Mouse (Mus musculus): ENCODE measurements at regions not wholly inside any gene's neighbourhood (a gene's known extent, or its start where the extent isn't known, plus 50 kb on each side); places are given as distances from the start of the nearest gene placed in this dataset.

DNA sequence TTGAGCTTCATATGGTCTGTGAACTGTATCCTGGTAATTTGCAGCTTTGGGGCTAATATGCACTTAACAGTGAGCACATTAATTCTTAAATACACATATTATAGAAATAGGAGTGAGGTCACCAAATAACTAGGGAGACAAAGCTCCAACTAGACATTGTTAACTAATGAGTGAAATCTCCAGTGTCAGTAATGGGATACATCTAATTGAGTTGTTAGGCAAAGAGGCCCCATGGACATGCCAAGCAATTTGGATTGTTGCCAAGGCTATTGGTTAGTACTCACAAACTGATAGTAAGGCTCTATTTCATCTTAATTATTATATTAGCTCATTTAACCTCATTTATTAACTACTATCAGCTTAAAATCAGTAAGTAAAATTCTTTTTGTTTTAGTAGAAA is 698.5 kb downstream of the Triml1 start:
- TF ChIP-seq CTCF (IDR thresholded peaks at IDR 0.05; ENCODE audit: low read depth): no peak
- Histone ChIP-seq H3K9me3 (ENCODE audit: control insufficient read depth, low read length) (no peaks in the 10 kb centered on the region), H3K9ac (replicated peaks) (no peak overlapping the region), H3K4me1 (replicated peaks; ENCODE audit: control insufficient read depth in 2 of 2, insufficient read depth in 2 of 2, low read length in 1 of 2) (no peaks in the 10 kb centered on the region), H3K27me3 (ENCODE audit: control insufficient read depth, insufficient read depth, low read length) (no peaks in the 10 kb centered on the region), H3K4me2 (ENCODE audit: low read depth) (no peak overlapping the region), H3K27ac (no peak overlapping the region), H3K4me3 (ENCODE audit: insufficient read depth in 1 of 2, low read depth in 2 of 2, low read length in 2 of 2) (no peak overlapping the region), H3K36me3 (replicated peaks; ENCODE audit: control insufficient read depth, insufficient read depth, low read depth) (no peaks in the 10 kb centered on the region)
- ATAC-seq (ENCODE audit: insufficient read depth) (no peak), DNase-seq (ENCODE audit: low read depth in 3 of 3, low spot score in 3 of 3) (no peak)

DNA sequence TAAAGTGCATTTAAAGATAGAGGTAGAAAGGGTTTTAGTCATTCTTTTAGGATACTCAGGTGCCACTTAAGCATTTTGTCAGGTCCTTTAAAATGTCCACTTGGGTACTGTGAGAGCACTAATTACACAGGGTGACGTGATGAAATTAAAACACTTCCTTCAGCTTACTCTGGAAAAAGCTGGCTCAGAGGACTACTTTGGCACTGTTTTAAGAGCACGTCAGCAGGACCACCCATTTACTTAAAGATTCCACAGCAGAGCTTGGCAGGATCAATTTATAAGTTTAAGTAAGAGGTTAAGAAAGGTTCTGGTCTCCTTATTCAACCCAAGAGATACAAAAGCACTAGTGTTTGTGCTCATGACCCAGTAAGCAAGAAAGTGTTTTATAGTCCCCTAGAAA is 738.7 kb downstream of the Triml1 start:
- Histone ChIP-seq H3K4me2 (ENCODE audit: low read depth) (no peak overlapping the region), H3K36me3 (replicated peaks; ENCODE audit: control insufficient read depth, insufficient read depth, low read depth) (no peaks in the 10 kb centered on the region), H3K27me3 (ENCODE audit: control insufficient read depth, insufficient read depth, low read length) (no peaks in the 10 kb centered on the region), H3K27ac (no peak overlapping the region), H3K4me1 (replicated peaks; ENCODE audit: control insufficient read depth in 2 of 2, insufficient read depth in 2 of 2, low read length in 1 of 2) (no peaks in the 10 kb centered on the region), H3K4me3 (ENCODE audit: insufficient read depth in 1 of 2, low read depth in 2 of 2, low read length in 2 of 2) (no peak overlapping the region), H3K9ac (replicated peaks) (no peak overlapping the region), H3K9me3 (ENCODE audit: control insufficient read depth, low read length) (no peaks in the 10 kb centered on the region)
- TF ChIP-seq EP300 (IDR thresholded peaks at IDR 0.05; ENCODE audit: low read depth) (no peak), CTCF (IDR thresholded peaks at IDR 0.05; ENCODE audit: low read depth) (no peak)
- DNase-seq (ENCODE audit: low read depth in 3 of 3, low spot score in 3 of 3) (no peak), ATAC-seq (ENCODE audit: insufficient read depth) (no peak)
- WGBS (ENCODE audit: insufficient replicate concordance): 60% methylated on average over 2 of the region's 2 CpGs

DNA sequence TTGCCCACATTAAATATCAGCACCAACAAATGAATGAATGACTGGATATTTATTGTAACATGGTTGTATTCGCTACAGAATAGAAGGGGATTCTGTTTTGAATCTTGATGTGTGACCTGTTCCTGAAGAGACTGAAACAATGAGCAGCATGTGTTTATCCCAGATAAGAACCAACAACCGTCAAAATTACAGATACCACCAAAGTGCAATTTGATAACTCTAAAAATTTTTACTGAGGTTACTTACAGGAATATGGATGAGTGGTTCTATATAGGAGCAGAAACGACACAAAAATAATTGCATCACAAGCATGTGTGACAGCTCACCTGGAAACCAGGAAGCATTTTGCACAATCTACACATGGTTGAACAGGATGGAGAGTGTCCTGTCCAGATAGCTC is 744.4 kb downstream of the Triml1 start:
- H3K9me3 ChIP-seq (ENCODE audit: control insufficient read depth, low read length): no peaks in the 10 kb centered on the region
- WGBS (ENCODE audit: insufficient replicate concordance): 41% methylated on average over 3 of the region's 3 CpGs

DNA sequence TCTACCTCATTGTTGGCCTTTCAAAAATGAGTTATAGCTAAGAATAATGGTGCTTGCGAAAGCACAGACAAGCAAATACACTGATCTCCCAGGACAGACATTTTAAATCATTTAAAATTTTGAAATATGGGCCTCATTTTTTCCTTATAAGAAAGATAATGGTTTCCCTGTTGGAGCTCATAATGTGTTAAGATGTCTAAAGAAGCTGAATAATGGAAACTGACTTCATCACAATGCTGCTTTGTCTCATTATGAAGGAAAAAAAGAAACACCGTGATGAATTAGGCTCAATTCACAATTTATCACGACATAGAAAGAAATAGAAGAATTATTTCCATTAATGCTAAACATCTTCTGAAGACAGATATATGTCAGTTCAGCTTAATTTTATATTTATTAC is 752.5 kb downstream of the Triml1 start:
- ATAC-seq (ENCODE audit: insufficient read depth): no peak
- Histone ChIP-seq H3K9ac (replicated peaks) (no peak overlapping the region), H3K4me2 (ENCODE audit: low read depth) (no peak overlapping the region), H3K9me3 (ENCODE audit: control insufficient read depth, low read length) (no peaks in the 10 kb centered on the region), H3K27me3 (ENCODE audit: control insufficient read depth, insufficient read depth, low read length) (no peaks in the 10 kb centered on the region), H3K4me1 (replicated peaks; ENCODE audit: control insufficient read depth in 2 of 2, insufficient read depth in 2 of 2, low read length in 1 of 2) (no peaks in the 10 kb centered on the region), H3K27ac (no peak overlapping the region), H3K4me3 (ENCODE audit: insufficient read depth in 1 of 2, low read depth in 2 of 2, low read length in 2 of 2) (no peak overlapping the region), H3K36me3 (replicated peaks; ENCODE audit: control insufficient read depth, insufficient read depth, low read depth) (no peaks in the 10 kb centered on the region)
- WGBS (ENCODE audit: insufficient replicate concordance): 50% methylated on average over 3 of the region's 3 CpGs
- DNase-seq (ENCODE audit: low read depth in 3 of 3, low spot score in 3 of 3): no peak
- TF ChIP-seq CTCF (IDR thresholded peaks at IDR 0.05; ENCODE audit: low read depth) (no peak), EP300 (IDR thresholded peaks at IDR 0.05; ENCODE audit: low read depth) (no peak)

More for the DNA sequence above, 744.4 kb downstream of the Triml1 start:
- no peaks in the 10 kb centered on the region for H3K27me3 ChIP-seq (ENCODE audit: control insufficient read depth, insufficient read depth, low read length)
- H3K4me1 ChIP-seq (replicated peaks; ENCODE audit: control insufficient read depth in 2 of 2, insufficient read depth in 2 of 2, low read length in 1 of 2): no peaks in the 10 kb centered on the region
- H3K4me2 ChIP-seq (ENCODE audit: low read depth): no peak overlapping the region
- no peak for TF ChIP-seq CTCF (IDR thresholded peaks at IDR 0.05; ENCODE audit: low read depth)
- TF ChIP-seq EP300 (IDR thresholded peaks at IDR 0.05; ENCODE audit: low read depth): no peak
- no peak overlapping the region for H3K27ac ChIP-seq
- no peak overlapping the region for H3K9ac ChIP-seq (replicated peaks)
- H3K4me3 ChIP-seq (ENCODE audit: insufficient read depth in 1 of 2, low read depth in 2 of 2, low read length in 2 of 2): no peak overlapping the region
- no peaks in the 10 kb centered on the region for H3K36me3 ChIP-seq (replicated peaks; ENCODE audit: control insufficient read depth, insufficient read depth, low read depth)
- ATAC-seq (ENCODE audit: insufficient read depth) (no peak), DNase-seq (ENCODE audit: low read depth in 3 of 3, low spot score in 3 of 3) (no peak)

DNA sequence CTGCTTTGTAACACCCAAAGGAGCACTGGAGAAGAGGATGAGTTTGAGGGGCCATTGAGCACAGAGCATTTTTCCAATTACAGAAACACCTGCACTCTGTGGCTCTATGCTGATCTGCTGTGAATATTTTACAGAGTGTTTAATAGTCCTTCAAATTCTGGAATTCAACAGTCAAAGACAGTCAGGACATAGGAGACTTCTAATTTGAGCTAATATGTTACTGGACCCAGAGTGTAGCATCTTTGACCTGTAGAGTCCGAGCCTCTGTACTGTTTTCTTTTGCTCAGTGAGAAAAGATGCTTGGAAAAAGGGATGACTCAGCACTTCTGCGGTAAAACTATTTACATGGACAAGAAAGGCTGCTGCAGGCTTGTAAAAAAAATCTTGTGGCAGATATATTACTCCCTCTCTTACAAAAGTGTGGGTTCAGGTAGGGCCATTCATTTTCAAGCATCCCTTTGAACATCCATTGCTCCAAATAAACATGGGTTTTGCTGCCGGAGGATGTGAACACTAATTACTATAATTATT is 793.1 kb downstream of the Triml1 start:
- no peak for ATAC-seq (ENCODE audit: insufficient read depth)
- TF ChIP-seq EP300 (IDR thresholded peaks at IDR 0.05; ENCODE audit: low read depth) (no peak), CTCF (IDR thresholded peaks at IDR 0.05; ENCODE audit: low read depth) (no peak)

More for the DNA sequence above, 793.1 kb downstream of the Triml1 start:
- no peak overlapping the region for H3K4me2 ChIP-seq (ENCODE audit: low read depth)
- H3K27me3 ChIP-seq (ENCODE audit: control insufficient read depth, insufficient read depth, low read length): no peaks in the 10 kb centered on the region
- H3K4me1 ChIP-seq (replicated peaks; ENCODE audit: control insufficient read depth in 2 of 2, insufficient read depth in 2 of 2, low read length in 1 of 2): no peaks in the 10 kb centered on the region
- H3K4me3 ChIP-seq (ENCODE audit: insufficient read depth in 1 of 2, low read depth in 2 of 2, low read length in 2 of 2): no peak overlapping the region
- H3K36me3 ChIP-seq (replicated peaks; ENCODE audit: control insufficient read depth, insufficient read depth, low read depth): no peaks in the 10 kb centered on the region
- H3K27ac ChIP-seq: no peak overlapping the region
- 47% methylated on average over 3 of the region's 3 CpGs for WGBS (ENCODE audit: insufficient replicate concordance)
- no peak overlapping the region for H3K9ac ChIP-seq (replicated peaks)
- DNase-seq (ENCODE audit: low read depth in 3 of 3, low spot score in 3 of 3): no peak
- no peaks in the 10 kb centered on the region for H3K9me3 ChIP-seq (ENCODE audit: control insufficient read depth, low read length)

Data from liver, embryonic 14.5 days (tissue).